Mouse (Mus musculus) left cerebral cortex, postnatal 36 days (tissue): ENCODE data around the gene Abcb4. TPM values are rescaled to one million over a fixed set of nuclear protein-coding genes. Genes with fewer than 3 reads are reported as not detected.
"Not testable (repeated sequence)": the region's sequence is repeated elsewhere in the genome, so short reads cannot be mapped to it uniquely, and the experiment has no call there.

Source experiments
- DNase-seq, 2 experiments: peaks; one replicate each; pipeline ENCODE4 v3.0.0; 2021 to 2022; ENCODE audit warnings: low spot score in 2 of 2, mixed read lengths in 1 of 2
- intact Hi-C: fragments of 180-260 bp; cut with DNase I; formaldehyde crosslinking; loops from one replicate; pipeline ENCODE4 v1.15.1; 2025
- total RNA-seq, 2 experiments: library from RNA; stranded (reverse); gene quantifications; 2 replicates each; pipeline ENCODE4 v1.2.3; 2021

Abcb4 gene
- total RNA-seq, 2 experiments from 2014 or later, result 3.5 to 5.7 TPM

DNA sequence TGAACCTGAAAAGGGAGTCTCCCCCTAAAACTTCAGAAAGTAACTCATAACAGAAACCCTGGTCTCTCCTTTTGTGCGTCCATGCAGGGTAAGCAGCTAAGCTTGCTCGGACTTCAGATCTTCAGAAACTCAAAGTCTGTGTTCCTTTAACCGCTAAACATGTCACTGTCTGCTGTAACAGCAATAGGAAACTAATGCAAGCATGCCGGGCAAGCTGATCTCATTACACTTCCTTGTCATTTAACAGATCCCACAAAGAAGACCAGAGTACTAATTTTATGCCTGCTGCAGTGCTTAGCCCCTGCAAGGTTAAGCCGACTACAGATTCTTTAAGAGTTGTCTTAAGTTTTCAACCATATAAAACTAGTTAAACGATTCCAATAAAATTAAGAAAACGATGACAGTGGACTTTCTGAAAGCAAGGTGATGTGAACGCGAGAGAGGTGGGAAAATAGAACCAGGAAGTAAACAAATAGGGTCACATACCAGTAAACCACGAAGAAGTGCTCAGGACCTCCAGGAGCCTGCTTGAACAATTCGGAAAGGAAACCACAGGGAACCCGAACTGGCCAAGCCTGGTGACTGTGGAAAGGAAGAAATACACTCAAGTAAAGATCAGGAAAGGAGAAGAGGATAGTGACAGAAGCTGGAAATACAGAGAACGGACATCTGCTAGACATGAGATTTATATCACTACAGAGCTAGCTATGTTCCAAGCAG lies 102.6 kb downstream of the Abcb4 start:
- intact Hi-C loops, result loop anchor here (5.0 kb wide), 2 partner anchors 106 to 574 kb away; partner anchors contain the start of genes Dbf4, Slc25a40 and Tmem243
- peak in 1 of 2 experiments; percentile 27 for DNase-seq

DNA sequence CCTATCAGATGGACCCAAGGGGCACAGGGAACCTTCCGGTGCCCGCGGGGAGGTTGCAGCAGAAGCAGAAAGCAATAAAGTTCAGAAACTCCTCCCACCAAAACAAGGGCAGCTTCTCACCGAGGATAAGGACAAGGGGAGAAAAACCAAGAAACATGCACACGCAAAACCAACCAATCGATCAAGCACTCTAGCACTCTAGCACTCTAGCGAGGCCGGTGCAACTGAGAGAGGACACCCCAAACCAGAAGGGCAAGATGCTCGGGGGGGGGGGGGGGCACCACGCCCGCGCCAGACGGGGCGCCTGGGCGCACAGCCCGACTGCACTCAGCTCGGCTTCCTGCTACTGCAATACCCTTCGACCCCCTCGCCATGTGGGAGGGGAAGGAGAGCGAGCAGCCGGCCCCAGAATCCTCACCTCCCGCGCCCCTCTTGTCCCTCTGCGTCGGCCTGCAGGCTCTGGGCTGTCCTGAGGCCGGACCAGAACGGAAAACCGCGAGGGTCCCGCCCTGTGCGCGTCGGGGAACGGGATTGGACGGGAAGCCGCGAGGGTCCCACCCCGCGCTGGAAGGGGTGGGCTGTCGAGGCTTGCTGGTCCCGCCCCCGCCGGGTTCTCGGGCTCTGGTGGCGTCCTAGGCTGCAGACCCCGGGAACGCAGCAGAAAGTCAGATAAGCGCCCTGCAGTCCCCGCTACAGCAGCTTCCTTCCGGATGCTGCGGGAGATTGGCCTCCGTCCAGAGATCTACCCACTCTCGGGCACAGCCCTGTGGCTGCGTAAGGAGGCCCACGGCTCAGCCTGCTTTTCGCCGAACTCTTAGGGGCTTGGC lies 103.4 kb downstream of the Abcb4 start, which contains the start of gene Crot:
Crot (minus strand) TSS at position 639 of the 827 bp plus-strand sequence.
- peak; percentile 91 for DNase-seq
- intact Hi-C loops, result loop anchor here (5.0 kb wide), 2 partner anchors 105 to 575 kb away; partner anchors contain the start of genes Dbf4, Slc25a40 and Tmem243

DNA sequence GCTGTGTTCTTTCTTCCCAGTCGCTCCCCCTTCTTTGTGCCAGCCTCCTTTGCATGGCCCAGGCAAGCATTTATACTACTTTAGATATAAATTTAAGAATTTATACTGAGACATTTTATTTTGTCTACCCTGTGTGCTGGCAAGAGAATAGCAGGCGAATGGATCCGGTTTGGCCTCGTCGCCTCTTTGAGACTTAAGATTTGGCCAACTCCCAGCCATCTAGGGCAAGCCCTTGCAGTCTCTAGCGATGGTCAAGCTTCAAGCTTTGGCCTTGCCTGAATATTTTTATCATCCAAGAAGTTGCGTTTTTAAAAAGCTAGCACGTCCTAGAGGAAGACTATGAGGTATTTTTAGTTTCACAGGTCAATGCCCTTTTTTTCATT lies 104.0 kb downstream of the Abcb4 start:
- DNase-seq, result no peak
- intact Hi-C loops, result loop anchor here (5.0 kb wide), 2 partner anchors 105 to 575 kb away; partner anchors contain the start of genes Dbf4, Slc25a40 and Tmem243

DNA sequence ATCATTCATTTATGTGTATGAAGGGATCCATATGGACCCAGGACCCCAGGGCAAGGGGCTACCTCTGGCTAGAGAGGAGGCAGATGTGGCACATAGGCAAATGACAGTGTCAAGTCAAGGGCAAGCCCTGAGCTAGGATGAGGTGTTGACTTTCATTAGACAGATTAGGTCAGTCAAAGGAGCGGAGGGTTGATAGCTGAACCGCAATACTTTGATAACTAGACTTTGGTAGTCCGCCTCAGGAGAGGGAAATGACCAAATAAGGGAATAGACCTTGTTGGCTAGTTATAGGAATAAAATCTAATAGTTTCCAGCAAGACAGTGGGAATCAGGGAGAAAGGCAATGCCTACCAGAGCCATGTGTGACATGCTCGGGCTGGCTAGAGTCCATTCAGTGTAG lies 105.6 kb downstream of the Abcb4 start:
- intact Hi-C loops, result loop anchor here (5.0 kb wide), 2 partner anchors 103 to 577 kb away; partner anchors contain the start of genes Dbf4, Slc25a40 and Tmem243

DNA sequence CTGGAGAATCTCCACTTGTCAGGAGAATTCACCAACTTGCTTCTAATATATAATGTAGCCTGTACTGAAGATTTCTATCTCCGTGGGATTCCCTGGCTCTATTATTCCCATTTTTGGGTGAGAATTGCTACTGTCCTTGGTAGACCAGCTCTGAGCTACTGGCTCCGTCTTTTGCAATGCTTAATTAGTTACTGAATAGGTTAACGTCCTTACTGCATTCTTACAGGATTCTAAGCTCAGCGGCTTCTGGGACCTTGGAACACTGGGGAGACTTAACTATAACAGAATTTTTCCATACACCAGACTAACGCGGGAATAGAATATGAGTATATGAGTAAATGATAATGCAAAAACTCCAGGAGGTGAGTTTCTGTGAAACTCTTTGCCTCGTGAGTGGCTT lies 106.5 kb downstream of the Abcb4 start:
- intact Hi-C loops, DNase-seq: not testable (repeated sequence)

More for the DNA sequence above, 105.6 kb downstream of the Abcb4 start:
- DNase-seq, result no peak

DNA sequence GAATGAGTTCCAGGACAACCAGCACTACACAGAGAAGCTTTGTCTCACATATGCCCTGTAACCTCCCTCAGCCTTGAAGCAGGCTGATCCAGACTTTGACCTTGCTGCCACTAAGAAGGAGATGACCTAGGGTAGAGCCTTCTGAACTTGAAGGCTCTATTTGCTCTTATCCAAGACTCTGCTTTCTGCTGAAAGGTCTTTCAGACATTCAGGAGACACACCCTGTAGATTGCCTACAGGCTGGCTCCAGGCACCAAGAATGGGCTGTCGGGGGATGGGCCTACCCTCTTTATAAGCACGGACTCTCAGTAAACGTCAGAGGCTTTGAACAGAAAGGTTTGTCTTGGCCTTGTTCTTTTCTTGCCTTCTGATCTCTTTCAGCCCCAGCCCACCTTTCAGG lies 113.1 kb downstream of the Abcb4 start:
- DNase-seq, intact Hi-C loops: not testable (repeated sequence)

Other genes starting within 250 kb of the Abcb4 start
- gene Abcb1a, start 233.6 kb upstream of the Abcb4 start, total RNA-seq, result 10 to 100 TPM; 19.4 to 21.5 TPM
- 1 to 10 TPM; 3.3 TPM for gene Abcb1b, start 95.6 kb upstream of the Abcb4 start, total RNA-seq
- 10 to 100 TPM; 23.3 to 29.4 TPM for gene Crot, start 103.6 kb downstream of the Abcb4 start, total RNA-seq
- 10 to 100 TPM; 11.2 to 12.6 TPM for gene Tmem243, start 207.0 kb downstream of the Abcb4 start, total RNA-seq